Mouse (Mus musculus): ENCODE data around the gene Oas1d.

Oas1d gene

GRCm38 (mm10) chr5:120969703-120970102 lies 55.4 kb downstream of the Oas1d start:
- no peak for DNase-seq (ENCODE audit: low spot score in 2 of 2)

Measured in thymus, postnatal 10 days (tissue).